Mouse (Mus musculus): ENCODE results near the gene Kdm1a. TPM values are rescaled to one million over a fixed set of nuclear protein-coding genes. Genes with fewer than 3 reads are reported as not detected.

Kdm1a gene
- polyA plus RNA-seq, 1 experiment from 2014 or later: 83.6 TPM

GRCm38 (mm10) chr4:136637563-136638229, 35.2 kb upstream of the Kdm1a start:
- ATAC-seq (ENCODE audit: low read depth): peak; percentile 68
- Histone ChIP-seq H3K4me2 (ENCODE audit: low read depth, low read length) (peak overlapping the region; percentile 68), H3K27ac (ENCODE audit: low read depth, low read length) (peak overlapping the region; percentile 66; the same call in 1 of the 2 replicates), H3K4me3 (ENCODE audit: low read depth, low read length) (peak overlapping the region; percentile 44), H3K4me1 (ENCODE audit: control insufficient read depth, insufficient read depth, low read length) (0 out of 2 replicates have a peak, but pooled peaks cover 3% of the 10 kb centered on the region), H3K9me3 (ENCODE audit: control insufficient read depth, low read length) (no peaks in the 10 kb centered on the region), H3K27me3 (ENCODE audit: control insufficient read depth, insufficient read depth, low read length) (peaks cover 3% of the 10 kb centered on the region; the same call in 1 of the 2 replicates), H3K9ac (replicated peaks; ENCODE audit: low read depth, low read length) (peak overlapping the region; percentile 58), H3K36me3 (ENCODE audit: control insufficient read depth, insufficient read depth, low read length) (no peaks in the 10 kb centered on the region)
- WGBS: 4% methylated on average over 76 of the region's 76 CpGs

- 17% methylated on average over 33 of the region's 37 CpGs for WGBS
- no peaks in the 10 kb centered on the region for H3K9me3 ChIP-seq (ENCODE audit: control insufficient read depth, low read length)
- H3K4me2 ChIP-seq (ENCODE audit: low read depth, low read length): peak overlapping the region; percentile 68
- H3K27ac ChIP-seq (ENCODE audit: low read depth, low read length): peak overlapping the region; percentile 66; the same call in 1 of the 2 replicates
- H3K27me3 ChIP-seq (ENCODE audit: control insufficient read depth, insufficient read depth, low read length): peaks cover 3% of the 10 kb centered on the region; the same call in 1 of the 2 replicates
- peak; percentile 35 for ATAC-seq (ENCODE audit: low read depth)
- H3K4me3 ChIP-seq (ENCODE audit: low read depth, low read length): peak overlapping the region; percentile 44
- H3K4me1 ChIP-seq (ENCODE audit: control insufficient read depth, insufficient read depth, low read length): 0 out of 2 replicates have a peak, but pooled peaks cover 3% of the 10 kb centered on the region
- peak overlapping the region; percentile 58 for H3K9ac ChIP-seq (replicated peaks; ENCODE audit: low read depth, low read length)
- no peaks in the 10 kb centered on the region for H3K36me3 ChIP-seq (ENCODE audit: control insufficient read depth, insufficient read depth, low read length)
Measured at GRCm38 (mm10) chr4:136636983-136637562, 34.5 kb upstream of the Kdm1a start.

DNA sequence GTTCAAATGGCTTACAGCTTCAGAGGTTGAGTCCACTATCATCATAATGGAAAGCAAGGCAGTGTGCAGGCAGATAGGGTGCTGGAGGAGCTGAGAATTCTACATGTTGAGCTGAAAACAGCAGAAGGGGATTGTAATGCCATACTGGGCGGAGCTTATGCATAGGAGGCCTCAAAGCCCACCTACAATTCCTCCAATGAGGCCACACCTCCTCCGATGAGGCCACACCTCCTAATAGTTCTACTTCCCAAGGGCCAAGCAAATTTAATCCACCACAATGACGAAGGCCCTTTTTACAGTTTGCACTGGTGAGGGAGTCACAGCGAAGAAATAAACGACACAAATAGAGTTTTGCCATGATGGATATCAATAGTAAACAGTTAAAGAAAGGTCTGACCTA, 34.0 kb upstream of the Kdm1a start:
- Histone ChIP-seq H3K36me3 (ENCODE audit: control insufficient read depth, insufficient read depth, low read length) (no peaks in the 10 kb centered on the region), H3K4me1 (ENCODE audit: control insufficient read depth, insufficient read depth, low read length) (0 out of 2 replicates have a peak, but pooled peaks cover 3% of the 10 kb centered on the region), H3K4me3 (ENCODE audit: low read depth, low read length) (no peak overlapping the region), H3K9me3 (ENCODE audit: control insufficient read depth, low read length) (no peaks in the 10 kb centered on the region), H3K4me2 (ENCODE audit: low read depth, low read length) (no peak overlapping the region), H3K9ac (replicated peaks; ENCODE audit: low read depth, low read length) (no peak overlapping the region), H3K27ac (ENCODE audit: low read depth, low read length) (no peak overlapping the region), H3K27me3 (ENCODE audit: control insufficient read depth, insufficient read depth, low read length) (peaks cover 3% of the 10 kb centered on the region; the same call in 1 of the 2 replicates)
- 54% methylated on average over 5 of the region's 5 CpGs for WGBS
- no peak for ATAC-seq (ENCODE audit: low read depth)

- H3K4me2 ChIP-seq (ENCODE audit: low read depth, low read length): no peak overlapping the region
- H3K36me3 ChIP-seq (ENCODE audit: control insufficient read depth, insufficient read depth, low read length): no peaks in the 10 kb centered on the region
- ATAC-seq (ENCODE audit: low read depth): no peak
- no peaks in the 10 kb centered on the region for H3K9me3 ChIP-seq (ENCODE audit: control insufficient read depth, low read length)
- H3K9ac ChIP-seq (replicated peaks; ENCODE audit: low read depth, low read length): no peak overlapping the region
- no peak overlapping the region for H3K27ac ChIP-seq (ENCODE audit: low read depth, low read length)
- H3K27me3 ChIP-seq (ENCODE audit: control insufficient read depth, insufficient read depth, low read length): peaks cover 3% of the 10 kb centered on the region; the same call in 1 of the 2 replicates
- no peak overlapping the region for H3K4me3 ChIP-seq (ENCODE audit: low read depth, low read length)
- 0 out of 2 replicates have a peak, but pooled peaks cover 3% of the 10 kb centered on the region for H3K4me1 ChIP-seq (ENCODE audit: control insufficient read depth, insufficient read depth, low read length)
Measured at GRCm38 (mm10) chr4:136635995-136636394, 33.5 kb upstream of the Kdm1a start.

GRCm38 (mm10) chr4:136631237-136631994, 28.9 kb upstream of the Kdm1a start:
- 77% methylated on average over 11 of the region's 11 CpGs for WGBS
- no peak overlapping the region for H3K4me3 ChIP-seq (ENCODE audit: low read depth, low read length)
- peaks cover 3% of the 10 kb centered on the region; the same call in 1 of the 2 replicates for H3K27me3 ChIP-seq (ENCODE audit: control insufficient read depth, insufficient read depth, low read length)
- H3K4me2 ChIP-seq (ENCODE audit: low read depth, low read length): no peak overlapping the region
- no peaks in the 10 kb centered on the region for H3K36me3 ChIP-seq (ENCODE audit: control insufficient read depth, insufficient read depth, low read length)
- no peak for ATAC-seq (ENCODE audit: low read depth)
- H3K9ac ChIP-seq (replicated peaks; ENCODE audit: low read depth, low read length): no peak overlapping the region
- no peaks in the 10 kb centered on the region for H3K9me3 ChIP-seq (ENCODE audit: control insufficient read depth, low read length)
- H3K27ac ChIP-seq (ENCODE audit: low read depth, low read length): no peak overlapping the region
- no peaks in the 10 kb centered on the region for H3K4me1 ChIP-seq (ENCODE audit: control insufficient read depth, insufficient read depth, low read length)

DNA sequence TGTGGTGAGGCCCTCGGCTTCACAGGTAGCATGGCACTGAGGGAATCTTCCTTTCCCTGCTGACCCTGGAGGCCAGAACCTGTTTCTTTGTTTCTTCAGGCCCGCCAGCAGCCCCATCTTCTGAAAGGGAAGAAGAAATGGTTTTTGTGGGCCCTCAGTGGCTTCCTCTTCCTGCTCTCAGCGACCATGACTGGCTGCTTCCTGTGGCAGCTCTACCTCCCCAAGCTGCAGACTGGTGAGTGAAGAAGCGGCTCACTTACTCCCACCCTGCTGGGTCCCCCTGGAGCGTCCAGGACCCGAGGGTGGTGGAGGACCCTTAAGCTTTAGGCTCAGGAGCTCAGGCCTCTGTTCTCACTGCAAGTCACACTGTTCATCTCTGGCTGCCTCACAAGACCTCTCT, 24.1 kb upstream of the Kdm1a start:
- Histone ChIP-seq H3K4me1 (ENCODE audit: control insufficient read depth, insufficient read depth, low read length) (no peaks in the 10 kb centered on the region), H3K36me3 (ENCODE audit: control insufficient read depth, insufficient read depth, low read length) (no peaks in the 10 kb centered on the region), H3K4me2 (ENCODE audit: low read depth, low read length) (no peak overlapping the region), H3K4me3 (ENCODE audit: low read depth, low read length) (no peak overlapping the region), H3K27ac (ENCODE audit: low read depth, low read length) (no peak overlapping the region), H3K9ac (replicated peaks; ENCODE audit: low read depth, low read length) (no peak overlapping the region), H3K9me3 (ENCODE audit: control insufficient read depth, low read length) (no peaks in the 10 kb centered on the region), H3K27me3 (ENCODE audit: control insufficient read depth, insufficient read depth, low read length) (no peaks in the 10 kb centered on the region)
- 76% methylated on average over 6 of the region's 6 CpGs for WGBS
- no peak for ATAC-seq (ENCODE audit: low read depth)

GRCm38 (mm10) chr4:136622388-136622787, 19.9 kb upstream of the Kdm1a start, which contains the start of gene Lactbl1:
TSS of gene Lactbl1 (plus strand) at chr4:136622621.
- no peaks in the 10 kb centered on the region for H3K4me1 ChIP-seq (ENCODE audit: control insufficient read depth, insufficient read depth, low read length)
- WGBS: 50% methylated on average over 6 of the region's 6 CpGs
- no peak for ATAC-seq (ENCODE audit: low read depth)
- no peaks in the 10 kb centered on the region for H3K9me3 ChIP-seq (ENCODE audit: control insufficient read depth, low read length)
- no peak within 1 kb of the TSS for H3K4me2 ChIP-seq (ENCODE audit: low read depth, low read length)
- no peak within 1 kb of the TSS for H3K27ac ChIP-seq (ENCODE audit: low read depth, low read length)
- no peaks in the 10 kb centered on the region for H3K27me3 ChIP-seq (ENCODE audit: control insufficient read depth, insufficient read depth, low read length)
- no peaks in the 10 kb centered on the region for H3K36me3 ChIP-seq (ENCODE audit: control insufficient read depth, insufficient read depth, low read length)
- no peak within 1 kb of the TSS for H3K4me3 ChIP-seq (ENCODE audit: low read depth, low read length)
- no peak within 1 kb of the TSS for H3K9ac ChIP-seq (replicated peaks; ENCODE audit: low read depth, low read length)

DNA sequence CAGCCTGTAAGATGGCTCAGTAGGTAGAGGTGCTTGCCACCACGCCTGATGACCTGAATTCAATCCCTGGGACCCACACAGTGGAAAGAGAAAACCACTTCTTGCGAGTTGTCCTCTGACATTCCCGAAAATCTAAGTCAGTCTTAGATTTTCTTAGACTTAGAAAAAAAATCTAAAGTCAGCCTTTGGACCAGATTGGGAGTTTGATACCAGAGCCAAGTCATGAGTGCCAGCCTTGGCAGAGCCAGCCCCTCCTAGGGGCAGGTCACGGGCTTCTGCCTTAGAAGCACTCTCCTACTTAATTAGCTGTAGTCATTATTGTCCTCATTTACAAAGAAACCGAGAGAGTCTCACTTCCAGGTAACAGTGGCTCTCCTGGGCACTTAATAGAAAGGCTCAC, 19.4 kb upstream of the Kdm1a start:
- no peaks in the 10 kb centered on the region for H3K27me3 ChIP-seq (ENCODE audit: control insufficient read depth, insufficient read depth, low read length)
- H3K4me3 ChIP-seq (ENCODE audit: low read depth, low read length): no peak overlapping the region
- H3K9me3 ChIP-seq (ENCODE audit: control insufficient read depth, low read length): no peaks in the 10 kb centered on the region
- no peaks in the 10 kb centered on the region for H3K36me3 ChIP-seq (ENCODE audit: control insufficient read depth, insufficient read depth, low read length)
- WGBS: 53% methylated on average over 5 of the region's 5 CpGs
- no peak overlapping the region for H3K9ac ChIP-seq (replicated peaks; ENCODE audit: low read depth, low read length)
- no peak overlapping the region for H3K27ac ChIP-seq (ENCODE audit: low read depth, low read length)
- no peaks in the 10 kb centered on the region for H3K4me1 ChIP-seq (ENCODE audit: control insufficient read depth, insufficient read depth, low read length)
- ATAC-seq (ENCODE audit: low read depth): no peak
- H3K4me2 ChIP-seq (ENCODE audit: low read depth, low read length): no peak overlapping the region

DNA sequence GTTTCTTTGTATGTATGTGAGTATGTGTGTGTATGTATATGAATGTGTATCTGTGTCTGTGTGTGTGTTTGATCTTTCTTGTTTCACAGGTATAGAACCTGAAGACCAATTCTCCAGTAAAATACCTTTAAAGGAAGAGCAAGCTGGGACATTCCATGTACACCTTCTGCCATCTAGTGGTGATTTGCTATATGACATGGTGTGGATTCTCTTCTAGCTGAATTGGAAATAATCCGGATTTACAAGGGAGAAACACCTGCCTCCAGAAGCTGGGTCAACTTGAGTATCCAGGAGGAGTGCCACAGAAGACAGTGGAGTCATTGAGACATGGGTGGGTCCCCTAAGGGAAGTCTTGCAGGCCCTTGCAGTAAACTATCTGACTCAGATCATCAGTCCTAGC, 18.8 kb upstream of the Kdm1a start:
- no peaks in the 10 kb centered on the region for H3K36me3 ChIP-seq (ENCODE audit: control insufficient read depth, insufficient read depth, low read length)
- 7% methylated on average over 1 of the region's 1 CpGs for WGBS
- ATAC-seq (ENCODE audit: low read depth): no peak
- no peaks in the 10 kb centered on the region for H3K4me1 ChIP-seq (ENCODE audit: control insufficient read depth, insufficient read depth, low read length)
- no peak overlapping the region for H3K4me2 ChIP-seq (ENCODE audit: low read depth, low read length)
- H3K9me3 ChIP-seq (ENCODE audit: control insufficient read depth, low read length): no peaks in the 10 kb centered on the region
- no peaks in the 10 kb centered on the region for H3K27me3 ChIP-seq (ENCODE audit: control insufficient read depth, insufficient read depth, low read length)
- H3K27ac ChIP-seq (ENCODE audit: low read depth, low read length): no peak overlapping the region
- H3K4me3 ChIP-seq (ENCODE audit: low read depth, low read length): no peak overlapping the region
- no peak overlapping the region for H3K9ac ChIP-seq (replicated peaks; ENCODE audit: low read depth, low read length)

Data from neural tube, embryonic 14.5 days (tissue).